Mouse (Mus musculus): ENCODE data around the gene Slc22a14. TPM values are rescaled to one million over a fixed set of nuclear protein-coding genes. Genes with fewer than 3 reads are reported as not detected.

Slc22a14 gene
- total and polyA plus RNA-seq, 2 experiments: not detected

DNA sequence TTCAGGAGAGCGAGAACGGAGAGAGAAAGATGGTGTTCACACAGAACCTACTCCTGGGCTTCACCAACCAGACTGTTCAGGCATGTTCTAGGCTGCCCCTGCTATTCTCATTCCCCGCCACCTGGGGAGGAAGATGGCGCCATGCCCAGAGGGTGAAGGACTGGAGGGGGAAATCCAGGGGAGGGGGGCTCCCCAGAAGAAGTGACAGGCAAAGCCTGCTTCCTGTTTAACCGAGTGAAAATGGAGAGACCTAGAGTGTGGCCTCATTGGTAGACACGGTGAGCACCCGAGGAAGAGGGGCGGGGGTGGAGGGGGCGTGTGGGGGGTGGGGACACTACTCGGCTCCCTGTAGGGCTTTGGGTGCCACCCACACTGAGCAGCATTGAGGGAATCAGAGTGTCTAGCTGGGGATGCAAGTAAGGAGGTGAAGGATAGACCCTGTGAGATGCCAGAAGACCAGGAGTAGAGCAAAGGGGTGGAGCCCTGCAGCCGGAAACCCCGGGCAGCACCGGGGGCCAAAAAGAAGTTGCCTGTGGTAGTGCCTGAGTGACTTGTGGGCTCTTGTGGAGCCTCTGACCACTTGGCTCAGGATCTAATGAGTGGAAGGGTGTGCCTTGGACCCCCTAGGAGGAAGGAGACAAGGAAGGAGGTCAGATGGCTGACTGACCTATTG lies 219.1 kb downstream of the Slc22a14 start:
- no peak for TF ChIP-seq POLR2A (IDR thresholded peaks at IDR 0.05; ENCODE audit: extremely low read depth, insufficient read depth, low read length)
- TF ChIP-seq CTCF (IDR thresholded peaks at IDR 0.05; ENCODE audit: low read depth, low read length): peak; percentile 26; the same call in 1 of the 2 replicates
- no peak overlapping the region for H3K27ac ChIP-seq (replicated peaks; ENCODE audit: insufficient read depth, low read depth, low read length)
- no peaks in the 10 kb centered on the region; the same call in 1 of the 2 replicates for H3K4me1 ChIP-seq (ENCODE audit: control insufficient read depth, insufficient read depth, low read length)
- no peaks in the 10 kb centered on the region for H3K27me3 ChIP-seq (ENCODE audit: control insufficient read depth, insufficient read depth, low read length)
- no peak overlapping the region for H3K9ac ChIP-seq (ENCODE audit: low read depth, low read length)
- H3K79me2 ChIP-seq (ENCODE audit: control insufficient read depth, insufficient read depth, low read length): no peaks in the 10 kb centered on the region
- H3K36me3 ChIP-seq (ENCODE audit: control insufficient read depth, insufficient read depth, low read length): peaks cover 10% of the 10 kb centered on the region; the same call in 1 of the 2 replicates
- WGBS: 49% methylated on average over 13 of the region's 13 CpGs
- H3K4me3 ChIP-seq (ENCODE audit: insufficient read depth, low read depth, low read length): no peak overlapping the region
- peak; percentile 52 for DNase-seq (ENCODE audit: extremely low read depth, low read depth, low spot score)

DNA sequence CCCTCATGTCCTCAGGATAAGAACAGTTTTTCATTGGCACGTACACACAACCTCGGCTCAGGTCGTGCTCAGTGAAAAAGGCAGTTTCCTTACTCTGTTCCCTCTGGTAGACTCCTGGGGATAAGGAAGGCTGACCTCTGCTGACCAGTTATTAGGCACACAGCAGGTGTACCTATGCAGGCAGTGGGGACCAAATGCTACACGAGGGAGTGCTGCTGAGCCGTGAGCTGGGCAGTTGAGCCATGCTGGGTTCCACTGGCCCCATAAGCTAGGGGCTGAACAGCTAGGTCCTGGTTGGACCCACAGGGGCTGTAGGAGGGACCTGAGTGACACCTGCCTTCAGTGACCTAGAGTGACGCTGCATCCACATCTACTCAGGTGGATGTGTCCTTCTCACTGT lies 219.7 kb downstream of the Slc22a14 start:
- Histone ChIP-seq H3K36me3 (ENCODE audit: control insufficient read depth, insufficient read depth, low read length) (peaks cover 8% of the 10 kb centered on the region; the same call in 1 of the 2 replicates), H3K79me2 (ENCODE audit: control insufficient read depth, insufficient read depth, low read length) (no peaks in the 10 kb centered on the region), H3K27me3 (ENCODE audit: control insufficient read depth, insufficient read depth, low read length) (no peaks in the 10 kb centered on the region), H3K4me3 (ENCODE audit: insufficient read depth, low read depth, low read length) (no peak overlapping the region), H3K4me1 (ENCODE audit: control insufficient read depth, insufficient read depth, low read length) (no peaks in the 10 kb centered on the region; the same call in 1 of the 2 replicates), H3K27ac (replicated peaks; ENCODE audit: insufficient read depth, low read depth, low read length) (peak overlapping the region; percentile 1; the same call in 1 of the 2 replicates), H3K9ac (ENCODE audit: low read depth, low read length) (no peak overlapping the region)
- WGBS: 42% methylated on average over 6 of the region's 6 CpGs
- TF ChIP-seq POLR2A (IDR thresholded peaks at IDR 0.05; ENCODE audit: extremely low read depth, insufficient read depth, low read length) (0 out of 2 replicates have a peak, but pooled peaks have one; percentile 33), CTCF (IDR thresholded peaks at IDR 0.05; ENCODE audit: low read depth, low read length) (peak; percentile 23; the same call in 1 of the 2 replicates)
- DNase-seq (ENCODE audit: extremely low read depth, low read depth, low spot score): peak; percentile 69

DNA sequence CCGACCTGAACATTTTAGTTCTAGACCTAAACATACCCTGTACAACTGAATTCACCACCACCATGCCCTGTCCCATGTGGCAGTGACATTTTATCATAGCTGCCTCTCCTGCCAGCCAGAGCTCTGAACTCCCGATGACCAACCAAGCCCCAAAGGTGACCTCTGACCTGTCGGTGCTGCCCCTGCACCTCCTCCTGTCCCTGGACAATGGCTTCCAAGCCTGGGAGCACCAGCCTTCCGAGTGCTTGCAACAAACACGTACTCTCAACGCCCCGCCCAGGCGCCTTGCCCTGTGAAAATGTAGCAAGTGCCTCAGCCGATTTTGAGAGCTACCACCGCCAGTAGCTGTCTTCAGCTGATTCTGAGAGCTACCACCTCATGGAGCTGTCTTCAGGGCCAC lies 220.2 kb downstream of the Slc22a14 start:
- Histone ChIP-seq H3K4me1 (ENCODE audit: control insufficient read depth, insufficient read depth, low read length) (no peaks in the 10 kb centered on the region; the same call in 1 of the 2 replicates), H3K27me3 (ENCODE audit: control insufficient read depth, insufficient read depth, low read length) (no peaks in the 10 kb centered on the region), H3K27ac (replicated peaks; ENCODE audit: insufficient read depth, low read depth, low read length) (no peak overlapping the region; the same call in 1 of the 2 replicates), H3K4me3 (ENCODE audit: insufficient read depth, low read depth, low read length) (no peak overlapping the region), H3K79me2 (ENCODE audit: control insufficient read depth, insufficient read depth, low read length) (no peaks in the 10 kb centered on the region), H3K9ac (ENCODE audit: low read depth, low read length) (no peak overlapping the region), H3K36me3 (ENCODE audit: control insufficient read depth, insufficient read depth, low read length) (peaks cover 5% of the 10 kb centered on the region; the same call in 1 of the 2 replicates)
- no peak for TF ChIP-seq POLR2A (IDR thresholded peaks at IDR 0.05; ENCODE audit: extremely low read depth, insufficient read depth, low read length)
- TF ChIP-seq CTCF (IDR thresholded peaks at IDR 0.05; ENCODE audit: low read depth, low read length): 0 out of 2 replicates have a peak, but pooled peaks have one; percentile 1
- peak; percentile 81 for DNase-seq (ENCODE audit: extremely low read depth, low read depth, low spot score)
- WGBS: 28% methylated on average over 10 of the region's 10 CpGs

- Histone ChIP-seq H3K4me1 (ENCODE audit: control insufficient read depth, insufficient read depth, low read length) (no peaks in the 10 kb centered on the region; the same call in 1 of the 2 replicates), H3K36me3 (ENCODE audit: control insufficient read depth, insufficient read depth, low read length) (peaks cover 3% of the 10 kb centered on the region; the same call in 1 of the 2 replicates), H3K79me2 (ENCODE audit: control insufficient read depth, insufficient read depth, low read length) (no peaks in the 10 kb centered on the region), H3K9ac (ENCODE audit: low read depth, low read length) (no peak overlapping the region), H3K27me3 (ENCODE audit: control insufficient read depth, insufficient read depth, low read length) (no peaks in the 10 kb centered on the region), H3K4me3 (ENCODE audit: insufficient read depth, low read depth, low read length) (no peak overlapping the region), H3K27ac (replicated peaks; ENCODE audit: insufficient read depth, low read depth, low read length) (no peak overlapping the region)
- peak; percentile 66 for DNase-seq (ENCODE audit: extremely low read depth, low read depth, low spot score)
- 39% methylated on average over 8 of the region's 8 CpGs for WGBS
- TF ChIP-seq POLR2A (IDR thresholded peaks at IDR 0.05; ENCODE audit: extremely low read depth, insufficient read depth, low read length) (0 out of 2 replicates have a peak, but pooled peaks have one; percentile 23), CTCF (IDR thresholded peaks at IDR 0.05; ENCODE audit: low read depth, low read length) (no peak)
Measured at GRCm38 (mm10) chr9:119144696-119145095, 220.7 kb downstream of the Slc22a14 start.

DNA sequence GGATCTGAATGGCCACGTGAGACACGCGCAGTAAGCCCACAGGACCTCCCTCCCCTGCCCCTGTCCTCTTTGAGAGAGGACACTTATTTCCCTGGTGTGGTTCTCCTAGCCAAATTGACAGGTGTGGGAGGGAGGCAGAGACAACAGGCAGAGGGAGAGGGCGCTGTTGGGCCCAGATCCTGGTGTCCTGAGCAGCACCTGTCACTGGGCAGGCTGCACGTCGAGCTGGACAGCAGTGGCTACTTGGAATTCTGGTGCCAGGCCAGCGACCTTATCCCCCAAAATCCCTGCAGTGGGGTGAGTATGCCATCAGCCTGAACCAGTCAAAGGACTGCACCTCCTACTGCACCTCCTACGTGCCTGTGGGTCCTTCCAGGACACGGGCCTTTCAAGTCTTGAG lies 222.0 kb downstream of the Slc22a14 start:
- peak; percentile 68 for DNase-seq (ENCODE audit: extremely low read depth, low read depth, low spot score)
- Histone ChIP-seq H3K27me3 (ENCODE audit: control insufficient read depth, insufficient read depth, low read length) (no peaks in the 10 kb centered on the region), H3K27ac (replicated peaks; ENCODE audit: insufficient read depth, low read depth, low read length) (no peak overlapping the region), H3K79me2 (ENCODE audit: control insufficient read depth, insufficient read depth, low read length) (no peaks in the 10 kb centered on the region), H3K9ac (ENCODE audit: low read depth, low read length) (no peak overlapping the region), H3K36me3 (ENCODE audit: control insufficient read depth, insufficient read depth, low read length) (peaks cover 3% of the 10 kb centered on the region; the same call in 1 of the 2 replicates), H3K4me3 (ENCODE audit: insufficient read depth, low read depth, low read length) (no peak overlapping the region), H3K4me1 (ENCODE audit: control insufficient read depth, insufficient read depth, low read length) (no peaks in the 10 kb centered on the region; the same call in 1 of the 2 replicates)
- TF ChIP-seq CTCF (IDR thresholded peaks at IDR 0.05; ENCODE audit: low read depth, low read length) (peak; percentile 75), POLR2A (IDR thresholded peaks at IDR 0.05; ENCODE audit: extremely low read depth, insufficient read depth, low read length) (no peak)
- WGBS: 41% methylated on average over 9 of the region's 9 CpGs
